Mouse (Mus musculus) small intestine, adult 2 months (tissue): ENCODE results near the gene Prdm16.

Experiments used
- CTCF ChIP-seq: fragments of 200-500 bp; IDR thresholded peaks from 2 replicates; pipeline ENCODE4 v1.5.1; 2012; ENCODE audit warnings: low read depth, mild to moderate bottlenecking, control low read depth, inconsistent platforms, low read length, moderate library complexity, mixed read lengths; ENCODE audit not compliant: insufficient replicate concordance, insufficient read length; ENCODE audit errors: extremely low read depth
- POLR2A ChIP-seq: fragments of 200-500 bp; IDR thresholded peaks from 2 replicates; pipeline ENCODE4 v1.6.1; 2012; ENCODE audit warnings: low read depth, mild to moderate bottlenecking, control low read depth, inconsistent platforms, low read length, moderate library complexity

DNA sequence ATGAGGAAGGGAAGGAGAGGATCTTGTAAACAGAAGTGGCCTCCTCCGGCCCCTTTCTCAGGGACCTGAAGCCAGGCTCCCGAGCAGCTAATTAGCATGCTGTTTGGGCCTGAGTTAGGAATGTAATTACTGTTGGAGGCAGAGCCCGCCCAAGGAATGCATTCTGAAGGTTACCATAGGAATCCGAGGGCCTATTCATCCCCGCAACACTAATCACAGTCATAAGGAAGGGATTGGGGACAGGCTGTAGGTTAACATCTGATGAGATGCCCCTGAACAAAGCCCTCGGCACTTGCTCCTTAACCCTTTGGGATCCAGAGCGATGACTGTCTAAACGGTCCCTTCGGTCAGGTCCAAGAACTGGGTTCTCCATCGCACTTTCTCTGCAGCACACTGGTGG lies 36.7 kb downstream of the Prdm16 start:
- no peak for TF ChIP-seq CTCF
- no peak for TF ChIP-seq POLR2A
